8 mouse cellular contexts compared by ENCODE assay signal in genomic region chr9:65828016-65828403, GRCm38 (mm10). TPM values are rescaled to one million over a fixed set of nuclear protein-coding genes. Genes with fewer than 3 reads are reported as not detected.
DNase-seq lines count a peak whose midpoint lies in the region; ATAC-seq and TF ChIP-seq lines count a peak whose summit lies in the region.

No protein-coding gene starts in this region.

- H3K9ac ChIP-seq in limb, embryonic 14.5 days (ENCODE audit: low read depth, low read length, severe bottlenecking) = peak overlapping the region; percentile 99
- peak overlapping the region; percentile 98 for H3K9ac ChIP-seq in stomach, embryonic 16.5 days (ENCODE audit: low read length)

- peak; percentile 17 for DNase-seq in embryo, embryonic 11.5 days (ENCODE audit: low read depth, low spot score)
- DNase-seq in embryo, embryonic 11 days = no peak
- no peak for DNase-seq in thymus, adult 2 months
- DNase-seq in thymus, postnatal 25 days = no peak
- DNase-seq in limb, embryonic 14.5 days (ENCODE audit: low spot score) = no peak
- DNase-seq in left cerebral cortex, postnatal 4 days = no peak
- no peak for DNase-seq in spleen, postnatal 36 days (ENCODE audit: low spot score in 2 of 2)

- H3K4me3 ChIP-seq in thymus, adult 2 months (ENCODE audit: control insufficient read depth, insufficient read depth, low read length) = peak overlapping the region; percentile 58
- peak overlapping the region; percentile 91 for H3K4me3 ChIP-seq in limb, embryonic 14.5 days (replicated peaks; ENCODE audit: low read length)
- H3K4me3 ChIP-seq in stomach, embryonic 16.5 days (replicated peaks; ENCODE audit: low read length) = peak overlapping the region; percentile 84

- TF ChIP-seq CTCF in thymus, adult 2 months (IDR thresholded peaks at IDR 0.05; ENCODE audit: borderline replicate concordance, control insufficient read depth, extremely low read depth, insufficient read depth, low read length, poor library complexity) = no peak

- no peaks in the 10 kb centered on the region for H3K27me3 ChIP-seq in thymus, adult 2 months (ENCODE audit: control insufficient read depth, insufficient read depth, low read length)
- H3K27me3 ChIP-seq in limb, embryonic 14.5 days (ENCODE audit: control insufficient read depth, insufficient read depth, low read length) = no peaks in the 10 kb centered on the region
- H3K27me3 ChIP-seq in stomach, embryonic 16.5 days (ENCODE audit: control insufficient read depth, insufficient read depth, low read length) = no peaks in the 10 kb centered on the region

- peak overlapping the region; percentile 62 for H3K4me2 ChIP-seq in limb, embryonic 14.5 days (replicated peaks; ENCODE audit: low read depth, low read length, severe bottlenecking)
- peak overlapping the region; percentile 78 for H3K4me2 ChIP-seq in stomach, embryonic 16.5 days (ENCODE audit: low read depth, low read length)

- 18% methylated on average over 13 of the region's 13 CpGs for WGBS in thymus, adult 2 months
- under 1% methylated on average over 13 of the region's 13 CpGs for WGBS in limb, embryonic 14.5 days
- WGBS in stomach, embryonic 16.5 days = under 1% methylated on average over 13 of the region's 13 CpGs

- no peaks in the 10 kb centered on the region for H3K9me3 ChIP-seq in limb, embryonic 14.5 days (ENCODE audit: control insufficient read depth, low read length)
- H3K9me3 ChIP-seq in stomach, embryonic 16.5 days (replicated peaks; ENCODE audit: control insufficient read depth, low read length) = no peaks in the 10 kb centered on the region

- TF ChIP-seq POLR2A in thymus, adult 2 months (IDR thresholded peaks at IDR 0.05; ENCODE audit: control insufficient read depth, extremely low read depth, insufficient read depth, low read length, poor library complexity) = no peak
- TF ChIP-seq POLR2A in limb, embryonic 14.5 days (IDR thresholded peaks at IDR 0.05; ENCODE audit: borderline replicate concordance, extremely low read depth, insufficient read depth, insufficient read length) = no peak

- no peaks in the 10 kb centered on the region for H3K36me3 ChIP-seq in thymus, adult 2 months (ENCODE audit: control insufficient read depth, insufficient read depth, low read length)
- H3K36me3 ChIP-seq in limb, embryonic 14.5 days (ENCODE audit: control insufficient read depth, insufficient read depth, low read length) = no peaks in the 10 kb centered on the region
- no peaks in the 10 kb centered on the region for H3K36me3 ChIP-seq in stomach, embryonic 16.5 days (ENCODE audit: control insufficient read depth, insufficient read depth, low read length)

- peaks cover 12% of the 10 kb centered on the region for H3K4me1 ChIP-seq in thymus, adult 2 months (replicated peaks; ENCODE audit: control insufficient read depth, insufficient read depth, low read length)
- H3K4me1 ChIP-seq in limb, embryonic 14.5 days (ENCODE audit: control insufficient read depth, insufficient read depth, low read length) = peaks cover 14% of the 10 kb centered on the region
- peaks cover 43% of the 10 kb centered on the region for H3K4me1 ChIP-seq in stomach, embryonic 16.5 days (ENCODE audit: control insufficient read depth, insufficient read depth, low read length)

- no peak overlapping the region for H3K27ac ChIP-seq in thymus, adult 2 months (ENCODE audit: control insufficient read depth, insufficient read depth, low read length)
- H3K27ac ChIP-seq in limb, embryonic 14.5 days (replicated peaks; ENCODE audit: low read depth, low read length) = peak overlapping the region; percentile 99
- peak overlapping the region; percentile 98 for H3K27ac ChIP-seq in stomach, embryonic 16.5 days (ENCODE audit: low read length)

- no peak for ATAC-seq in limb, embryonic 14.5 days (ENCODE audit: low FRiP score, low read depth)
- ATAC-seq in stomach, embryonic 16.5 days (ENCODE audit: insufficient read depth, low FRiP score) = peak; percentile 15; the same call in 1 of the 2 replicates

- intact Hi-C loops in left cerebral cortex, postnatal 4 days (cut with DNase I) = loop anchor here (5.0 to 10.0 kb wide), 3 partner anchors 46 to 131 kb away; no protein-coding TSS in a partner anchor

RNA-seq across cellular contexts. Expression of gene Zfp609, which starts 0.6 kb away (rescaled TPM):
- polyA plus RNA-seq in thymus, adult 2 months (2012; rRNA removed) = 8.0 and 10.8 TPM in 2 replicates
- 20.3 and 22.0 TPM in 2 replicates for polyA plus RNA-seq in limb, embryonic 14.5 days (2012; rRNA removed)
- 7.3 and 8.8 TPM in 2 replicates for polyA plus RNA-seq in limb, embryonic 14.5 days (2014; fragmentation: Nextera tagmentation; extraction: Ambion mirVana)
- 3.8 and 5.0 TPM in 2 replicates for polyA plus RNA-seq in stomach, embryonic 16.5 days (2015; fragmentation: Nextera tagmentation; extraction: Ambion mirVana)
- total RNA-seq in left cerebral cortex, postnatal 4 days (2021) = 10 to 100 TPM; 59.4 to 65.0 TPM
